Mouse (Mus musculus): ENCODE results near the gene Gtf3c2. TPM values are rescaled to one million over a fixed set of nuclear protein-coding genes. Genes with fewer than 3 reads are reported as not detected.

The Gtf3c2 gene
- polyA plus RNA-seq, 1 experiment from 2014 or later, result 70.3 TPM

- Histone ChIP-seq H3K4me2 (ENCODE audit: low read length) (peak overlapping the region; percentile 83), H3K9me3 (ENCODE audit: control insufficient read depth, low read length) (no peaks in the 10 kb centered on the region), H3K36me3 (ENCODE audit: control insufficient read depth, insufficient read depth, low read length) (peaks cover 67% of the 10 kb centered on the region), H3K27me3 (replicated peaks; ENCODE audit: control insufficient read depth, insufficient read depth, low read length) (no peaks in the 10 kb centered on the region), H3K4me1 (replicated peaks; ENCODE audit: control insufficient read depth, insufficient read depth, low read length) (peaks cover 15% of the 10 kb centered on the region), H3K9ac (ENCODE audit: low read length) (no peak overlapping the region), H3K27ac (ENCODE audit: low read depth) (no peak overlapping the region), H3K4me3 (ENCODE audit: low read depth, low read length) (no peak overlapping the region)
- peak; percentile 32 for DNase-seq (ENCODE audit: low spot score)
- WGBS, result 89% methylated on average over 16 of the region's 16 CpGs
- no peak for ATAC-seq (replicated peaks; ENCODE audit: low FRiP score, low TSS enrichment, low read depth)
Measured at GRCm38 (mm10) chr5:31194486-31195485, 14.8 kb upstream of the Gtf3c2 start.

GRCm38 (mm10) chr5:31193631-31194281, 13.8 kb upstream of the Gtf3c2 start:
- ATAC-seq (replicated peaks; ENCODE audit: low FRiP score, low TSS enrichment, low read depth) (no peak), DNase-seq (ENCODE audit: low spot score) (no peak)
- H3K27ac ChIP-seq (ENCODE audit: low read depth), result peak overlapping the region; percentile 80
- no peaks in the 10 kb centered on the region for H3K9me3 ChIP-seq (ENCODE audit: control insufficient read depth, low read length)
- 10% methylated on average over 25 of the region's 25 CpGs for WGBS
- H3K27me3 ChIP-seq (replicated peaks; ENCODE audit: control insufficient read depth, insufficient read depth, low read length), result no peaks in the 10 kb centered on the region
- H3K4me3 ChIP-seq (ENCODE audit: low read depth, low read length), result peak overlapping the region; percentile 80
- peaks cover 15% of the 10 kb centered on the region for H3K4me1 ChIP-seq (replicated peaks; ENCODE audit: control insufficient read depth, insufficient read depth, low read length)
- peaks cover 66% of the 10 kb centered on the region for H3K36me3 ChIP-seq (ENCODE audit: control insufficient read depth, insufficient read depth, low read length)
- H3K9ac ChIP-seq (ENCODE audit: low read length), result peak overlapping the region; percentile 93
- H3K4me2 ChIP-seq (ENCODE audit: low read length), result peak overlapping the region; percentile 83

- WGBS, result under 1% methylated on average over 46 of the region's 48 CpGs
- ATAC-seq (replicated peaks; ENCODE audit: low FRiP score, low TSS enrichment, low read depth), result peak; percentile 97
- no peaks in the 10 kb centered on the region for H3K27me3 ChIP-seq (replicated peaks; ENCODE audit: control insufficient read depth, insufficient read depth, low read length)
- peak within 1 kb of the TSS; percentile 80 for H3K27ac ChIP-seq (ENCODE audit: low read depth)
- peaks cover 66% of the 10 kb centered on the region for H3K36me3 ChIP-seq (ENCODE audit: control insufficient read depth, insufficient read depth, low read length)
- no peaks in the 10 kb centered on the region for H3K9me3 ChIP-seq (ENCODE audit: control insufficient read depth, low read length)
- DNase-seq (ENCODE audit: low spot score), result peak; percentile 99
- peak within 1 kb of the TSS; percentile 83 for H3K4me2 ChIP-seq (ENCODE audit: low read length)
- peak within 1 kb of the TSS; percentile 93 for H3K9ac ChIP-seq (ENCODE audit: low read length)
- H3K4me1 ChIP-seq (replicated peaks; ENCODE audit: control insufficient read depth, insufficient read depth, low read length), result peaks cover 15% of the 10 kb centered on the region
- peak within 1 kb of the TSS; percentile 80 for H3K4me3 ChIP-seq (ENCODE audit: low read depth, low read length)
Measured at GRCm38 (mm10) chr5:31192939-31193630, 13.1 kb upstream of the Gtf3c2 start, which contains the start of the genes Snx17 and Eif2b4. TSS of gene Snx17 (plus strand) at chr5:31193227. TSS of gene Eif2b4 (minus strand) at chr5:31193430.

GRCm38 (mm10) chr5:31192045-31192938, 12.3 kb upstream of the Gtf3c2 start:
- H3K27ac ChIP-seq (ENCODE audit: low read depth), result peak overlapping the region; percentile 62
- 15% methylated on average over 39 of the region's 42 CpGs for WGBS
- ATAC-seq (replicated peaks; ENCODE audit: low FRiP score, low TSS enrichment, low read depth), result peak; percentile 71; the same call in 1 of the 2 replicates
- H3K9me3 ChIP-seq (ENCODE audit: control insufficient read depth, low read length), result no peaks in the 10 kb centered on the region
- no peaks in the 10 kb centered on the region for H3K27me3 ChIP-seq (replicated peaks; ENCODE audit: control insufficient read depth, insufficient read depth, low read length)
- H3K4me3 ChIP-seq (ENCODE audit: low read depth, low read length), result peak overlapping the region; percentile 80
- peaks cover 15% of the 10 kb centered on the region for H3K4me1 ChIP-seq (replicated peaks; ENCODE audit: control insufficient read depth, insufficient read depth, low read length)
- peak; percentile 47 for DNase-seq (ENCODE audit: low spot score)
- peaks cover 66% of the 10 kb centered on the region for H3K36me3 ChIP-seq (ENCODE audit: control insufficient read depth, insufficient read depth, low read length)
- peak overlapping the region; percentile 68 for H3K4me2 ChIP-seq (ENCODE audit: low read length)
- peak overlapping the region; percentile 93 for H3K9ac ChIP-seq (ENCODE audit: low read length)

- 92% methylated on average over 9 of the region's 9 CpGs for WGBS
- H3K27ac ChIP-seq (ENCODE audit: low read depth), result no peak overlapping the region
- H3K9ac ChIP-seq (ENCODE audit: low read length), result no peak overlapping the region
- H3K4me3 ChIP-seq (ENCODE audit: low read depth, low read length), result no peak overlapping the region
- ATAC-seq (replicated peaks; ENCODE audit: low FRiP score, low TSS enrichment, low read depth), result no peak
- no peaks in the 10 kb centered on the region for H3K27me3 ChIP-seq (replicated peaks; ENCODE audit: control insufficient read depth, insufficient read depth, low read length)
- no peak for DNase-seq (ENCODE audit: low spot score)
- H3K9me3 ChIP-seq (ENCODE audit: control insufficient read depth, low read length), result no peaks in the 10 kb centered on the region
- H3K4me2 ChIP-seq (ENCODE audit: low read length), result no peak overlapping the region
- H3K36me3 ChIP-seq (ENCODE audit: control insufficient read depth, insufficient read depth, low read length), result peaks cover 50% of the 10 kb centered on the region
- peaks cover 15% of the 10 kb centered on the region for H3K4me1 ChIP-seq (replicated peaks; ENCODE audit: control insufficient read depth, insufficient read depth, low read length)
Measured at GRCm38 (mm10) chr5:31190201-31190600, 10.3 kb upstream of the Gtf3c2 start.

- no peak overlapping the region for H3K9ac ChIP-seq (ENCODE audit: low read length)
- peaks cover 43% of the 10 kb centered on the region for H3K36me3 ChIP-seq (ENCODE audit: control insufficient read depth, insufficient read depth, low read length)
- H3K9me3 ChIP-seq (ENCODE audit: control insufficient read depth, low read length), result no peaks in the 10 kb centered on the region
- DNase-seq (ENCODE audit: low spot score), result peak; percentile 18
- no peak overlapping the region for H3K27ac ChIP-seq (ENCODE audit: low read depth)
- 73% methylated on average over 4 of the region's 4 CpGs for WGBS
- H3K4me3 ChIP-seq (ENCODE audit: low read depth, low read length), result no peak overlapping the region
- no peak overlapping the region for H3K4me2 ChIP-seq (ENCODE audit: low read length)
- ATAC-seq (replicated peaks; ENCODE audit: low FRiP score, low TSS enrichment, low read depth), result no peak
- no peaks in the 10 kb centered on the region for H3K27me3 ChIP-seq (replicated peaks; ENCODE audit: control insufficient read depth, insufficient read depth, low read length)
- peaks cover 8% of the 10 kb centered on the region for H3K4me1 ChIP-seq (replicated peaks; ENCODE audit: control insufficient read depth, insufficient read depth, low read length)
Measured at GRCm38 (mm10) chr5:31188223-31188840, 8.4 kb upstream of the Gtf3c2 start.

- peaks cover 19% of the 10 kb centered on the region for H3K36me3 ChIP-seq (ENCODE audit: control insufficient read depth, insufficient read depth, low read length)
- peaks cover 3% of the 10 kb centered on the region; the same call in 1 of the 2 replicates for H3K4me1 ChIP-seq (replicated peaks; ENCODE audit: control insufficient read depth, insufficient read depth, low read length)
- WGBS, result 60% methylated on average over 4 of the region's 4 CpGs
- no peak overlapping the region for H3K27ac ChIP-seq (ENCODE audit: low read depth)
- no peak for DNase-seq (ENCODE audit: low spot score)
- H3K4me3 ChIP-seq (ENCODE audit: low read depth, low read length), result no peak overlapping the region
- no peaks in the 10 kb centered on the region for H3K9me3 ChIP-seq (ENCODE audit: control insufficient read depth, low read length)
- H3K4me2 ChIP-seq (ENCODE audit: low read length), result no peak overlapping the region
- no peak overlapping the region for H3K9ac ChIP-seq (ENCODE audit: low read length)
- no peak for ATAC-seq (replicated peaks; ENCODE audit: low FRiP score, low TSS enrichment, low read depth)
- no peaks in the 10 kb centered on the region for H3K27me3 ChIP-seq (replicated peaks; ENCODE audit: control insufficient read depth, insufficient read depth, low read length)
Measured at GRCm38 (mm10) chr5:31183678-31184077, 3.7 kb upstream of the Gtf3c2 start.

Measured in intestine, embryonic 14.5 days (tissue).